Mouse (Mus musculus) limb, embryonic 11.5 days (tissue): ENCODE data around the gene Mei1. TPM values are rescaled to one million over a fixed set of nuclear protein-coding genes. Genes with fewer than 3 reads are reported as not detected.

Experiments used
- ATAC-seq: fragments of 200-750 bp; cut with Nextera tagmentation; 2 replicates; pipeline ENCODE4 v1.8.0; 2017; ENCODE audit warnings: low read depth; ENCODE audit not compliant: insufficient number of reproducible peaks, low FRiP score, low TSS enrichment
- DNase-seq: peaks from one replicate; pipeline ENCODE4 v3.0.0-alpha.2; 2015; ENCODE audit warnings: low spot score
- H3K27ac ChIP-seq: fragments of 300-500 bp; sonication (generic); replicated peaks from 2 replicates; pipeline ENCODE4 v1.5.1; 2014; ENCODE audit warnings: low read depth, mild to moderate bottlenecking, low read length
- H3K27me3 ChIP-seq: fragments of 300-500 bp; sonication (generic); 2 replicates; pipeline ENCODE4 v1.6.1; 2014; ENCODE audit warnings: mild to moderate bottlenecking, low read length, mixed read lengths; ENCODE audit not compliant: control insufficient read depth, insufficient read depth
- H3K36me3 ChIP-seq: fragments of 300-500 bp; sonication (generic); 2 replicates; pipeline ENCODE4 v1.6.1; 2014; ENCODE audit warnings: mild to moderate bottlenecking, low read length, moderate library complexity, mixed read lengths; ENCODE audit not compliant: control insufficient read depth, insufficient read depth
- H3K4me1 ChIP-seq: fragments of 300-500 bp; sonication (generic); 2 replicates; pipeline ENCODE4 v1.6.1; 2014; ENCODE audit warnings: low read length, mixed read lengths; ENCODE audit not compliant: control insufficient read depth, insufficient read depth
- H3K4me2 ChIP-seq: fragments of 300-500 bp; sonication (generic); 2 replicates; pipeline ENCODE4 v1.6.1; 2014; ENCODE audit warnings: low read depth, mild to moderate bottlenecking, moderate library complexity; ENCODE audit not compliant: severe bottlenecking
- H3K4me3 ChIP-seq: fragments of 300-500 bp; sonication (generic); 2 replicates; pipeline ENCODE4 v1.5.1; 2014; ENCODE audit warnings: low read depth, low read length
- H3K9ac ChIP-seq: fragments of 300-500 bp; sonication (generic); 2 replicates; pipeline ENCODE4 v1.6.1; 2014; ENCODE audit warnings: mild to moderate bottlenecking, low read length
- H3K9me3 ChIP-seq: fragments of 300-500 bp; sonication (generic); 2 replicates; pipeline ENCODE4 v1.6.1; 2016; ENCODE audit warnings: low read length; ENCODE audit not compliant: control insufficient read depth
- WGBS: fragments of 180-500 bp; shearing (Covaris S2); extraction: QIAGEN DNeasy Blood & Tissue Kit; methylation state at CpG from one replicate; pipeline ENCODE4 v1.1.7; 2014; 5-methylcytosine and 5-hydroxymethylcytosine counted together
- polyA plus RNA-seq: library from polyadenylated mRNA; unstranded; fragments of >200 nt; fragmentation: Nextera tagmentation; extraction: Ambion mirVana; gene quantifications from 2 replicates; pipeline ENCODE4 v1.2.1, GENCODE M21; 2014

Mei1 gene
- polyA plus RNA-seq, 1 experiment from 2014 or later, result 0.05 TPM

DNA sequence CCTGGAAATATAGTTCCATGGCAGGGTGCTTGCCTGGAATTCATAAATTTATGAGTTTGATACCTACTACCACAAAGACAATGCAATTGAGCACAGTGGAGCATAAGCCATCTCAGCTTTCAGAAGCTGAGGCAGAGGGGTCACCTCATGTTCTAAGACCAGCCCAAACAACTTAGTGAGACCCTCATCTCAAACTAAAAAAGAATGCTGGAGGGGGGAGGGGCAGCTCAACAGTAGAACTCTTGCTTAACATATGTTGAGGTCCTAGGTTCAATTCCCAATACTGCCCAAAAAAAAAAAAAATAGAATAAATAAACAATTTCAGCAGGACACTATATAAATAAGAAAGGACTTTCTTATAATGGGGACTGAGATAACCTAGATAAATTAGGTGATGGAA is 80.2 kb downstream of the Mei1 start:
- H3K9ac ChIP-seq, result no peak overlapping the region
- no peak overlapping the region for H3K4me2 ChIP-seq
- DNase-seq (no peak), ATAC-seq (no peak)
- no peaks in the 10 kb centered on the region for H3K9me3 ChIP-seq
- H3K27me3 ChIP-seq, result no peaks in the 10 kb centered on the region
- peaks cover 18% of the 10 kb centered on the region for H3K4me1 ChIP-seq
- H3K36me3 ChIP-seq, result no peaks in the 10 kb centered on the region
- H3K27ac ChIP-seq, result no peak overlapping the region
- no peak overlapping the region for H3K4me3 ChIP-seq

DNA sequence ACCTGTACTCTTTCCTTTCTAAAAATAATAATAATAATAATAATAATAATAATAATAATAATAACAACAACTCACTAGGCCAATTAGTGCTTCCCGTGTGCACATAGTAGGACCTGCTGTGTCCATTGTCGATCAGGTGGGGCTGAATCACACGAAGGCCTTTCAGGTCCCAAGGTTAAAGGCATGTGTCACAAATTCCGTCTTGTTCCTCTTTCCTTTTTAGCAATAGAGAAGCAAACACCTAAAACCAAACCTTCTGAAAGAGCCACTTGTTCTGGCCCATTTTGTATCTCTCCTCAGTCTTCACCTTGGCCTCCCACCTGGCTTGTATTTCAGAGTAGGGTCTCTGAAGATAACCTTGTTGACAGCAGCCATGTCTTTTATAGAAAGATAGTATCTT is 81.4 kb downstream of the Mei1 start:
- H3K36me3 ChIP-seq, result no peaks in the 10 kb centered on the region
- no peak for ATAC-seq

DNA sequence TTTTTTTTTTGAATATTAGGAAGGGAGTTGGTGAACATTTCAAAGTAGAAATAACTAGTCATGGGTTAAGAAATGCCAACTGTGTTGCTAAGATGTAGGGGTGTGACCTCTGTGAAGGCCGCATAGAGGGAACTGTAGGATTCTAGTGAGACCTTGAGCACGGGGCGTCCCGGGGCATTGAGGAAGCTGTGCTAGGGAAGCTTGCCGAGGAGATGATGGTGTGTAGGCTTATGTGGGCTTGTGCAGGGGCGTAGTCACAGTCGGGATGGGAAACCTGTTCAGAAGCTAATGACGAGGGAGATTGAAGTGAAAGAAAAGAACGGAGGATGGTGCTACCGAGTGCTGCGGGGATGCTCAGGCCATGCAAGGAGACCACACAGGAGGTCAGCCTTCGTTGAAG is 82.2 kb downstream of the Mei1 start:
- Histone ChIP-seq H3K4me2 (no peak overlapping the region), H3K36me3 (no peaks in the 10 kb centered on the region)
- no peak; the same call in 1 of the 2 replicates for ATAC-seq

More for the DNA sequence above, 81.4 kb downstream of the Mei1 start:
- Histone ChIP-seq H3K27me3 (no peaks in the 10 kb centered on the region), H3K4me1 (peaks cover 12% of the 10 kb centered on the region), H3K4me2 (no peak overlapping the region), H3K9me3 (no peaks in the 10 kb centered on the region), H3K4me3 (no peak overlapping the region), H3K9ac (no peak overlapping the region), H3K27ac (no peak overlapping the region)
- DNase-seq, result no peak
- WGBS, result 92% methylated on average over 4 of the region's 4 CpGs

DNA sequence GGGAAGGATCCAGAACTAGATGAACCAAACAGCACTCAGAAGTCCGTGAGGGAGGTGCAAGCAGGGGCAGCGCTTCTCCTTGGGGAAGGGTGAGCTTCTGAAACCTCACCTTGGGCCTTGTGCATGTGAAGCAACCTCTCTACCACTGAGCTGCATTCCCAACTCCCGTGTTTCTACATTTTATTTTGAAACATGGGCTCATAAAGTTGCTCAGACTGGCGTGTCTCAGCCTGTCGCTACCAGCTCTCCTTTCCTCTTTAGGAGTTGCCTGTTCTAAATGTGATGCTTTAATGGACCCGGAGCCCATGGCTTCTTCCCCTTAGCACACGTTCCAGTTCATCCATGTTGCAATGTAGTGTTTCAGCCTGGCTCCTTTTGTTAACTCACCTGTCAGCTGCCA is 82.6 kb downstream of the Mei1 start:
- Histone ChIP-seq H3K36me3 (no peaks in the 10 kb centered on the region), H3K27ac (no peak overlapping the region)

More for the DNA sequence above, 82.2 kb downstream of the Mei1 start:
- no peaks in the 10 kb centered on the region for H3K27me3 ChIP-seq
- no peaks in the 10 kb centered on the region for H3K9me3 ChIP-seq
- 91% methylated on average over 12 of the region's 12 CpGs for WGBS
- H3K27ac ChIP-seq, result no peak overlapping the region
- no peak overlapping the region for H3K4me3 ChIP-seq
- no peak overlapping the region for H3K9ac ChIP-seq
- peaks cover 8% of the 10 kb centered on the region for H3K4me1 ChIP-seq
- DNase-seq, result no peak

DNA sequence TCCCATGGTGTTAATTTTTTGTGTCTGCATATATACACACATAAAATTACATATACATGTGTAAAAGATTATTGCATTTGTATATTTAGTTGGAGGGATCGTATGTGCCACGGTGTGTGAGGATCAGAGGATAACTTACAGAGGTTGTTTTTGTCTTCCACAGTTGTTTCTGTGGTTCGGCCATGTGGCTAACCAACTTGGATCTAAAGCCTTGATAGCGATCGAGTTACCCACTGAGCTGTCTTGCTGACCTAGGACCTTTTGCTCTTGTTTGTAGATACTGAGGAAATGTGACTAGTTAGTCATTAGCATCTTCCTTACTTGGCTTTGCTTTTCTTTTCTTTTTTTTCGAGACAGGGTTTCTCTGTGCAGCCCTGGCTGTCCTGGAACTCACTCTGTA is 86.5 kb downstream of the Mei1 start:
- Histone ChIP-seq H3K36me3 (no peaks in the 10 kb centered on the region), H3K27me3 (no peaks in the 10 kb centered on the region), H3K27ac (no peak overlapping the region), H3K9ac (no peak overlapping the region), H3K4me2 (no peak overlapping the region), H3K4me1 (peaks cover 9% of the 10 kb centered on the region; the same call in 1 of the 2 replicates), H3K9me3 (no peaks in the 10 kb centered on the region), H3K4me3 (no peak overlapping the region)
- 93% methylated on average over 6 of the region's 6 CpGs for WGBS
- ATAC-seq, result no peak
- DNase-seq, result no peak

More for the DNA sequence above, 82.6 kb downstream of the Mei1 start:
- no peaks in the 10 kb centered on the region for H3K9me3 ChIP-seq
- H3K9ac ChIP-seq, result no peak overlapping the region
- ATAC-seq, result no peak
- no peak for DNase-seq
- no peaks in the 10 kb centered on the region for H3K27me3 ChIP-seq
- no peak overlapping the region for H3K4me3 ChIP-seq
- 81% methylated on average over 7 of the region's 7 CpGs for WGBS
- H3K4me2 ChIP-seq, result no peak overlapping the region
- H3K4me1 ChIP-seq, result peaks cover 8% of the 10 kb centered on the region

DNA sequence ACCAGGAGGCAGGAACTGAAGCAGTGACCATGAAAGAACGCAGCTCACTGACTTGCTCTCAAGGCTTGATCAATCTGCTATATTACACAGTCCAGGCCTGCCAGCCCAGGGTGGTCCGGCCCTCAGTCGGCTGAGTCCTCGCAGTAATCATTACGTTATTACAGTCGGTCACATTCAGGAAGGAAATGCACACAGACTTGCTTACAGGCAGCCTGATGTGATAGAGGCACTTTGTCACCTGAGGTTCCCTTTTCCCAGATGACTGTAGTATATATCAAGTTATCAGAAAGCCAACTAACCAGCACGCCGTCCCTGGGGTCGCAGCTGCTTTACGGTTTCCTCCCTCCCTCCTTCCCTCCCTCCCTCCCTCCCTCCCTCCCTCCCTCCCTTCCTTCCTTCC is 87.1 kb downstream of the Mei1 start:
- DNase-seq (no peak), ATAC-seq (no peak)
- Histone ChIP-seq H3K4me3 (no peak overlapping the region), H3K36me3 (no peaks in the 10 kb centered on the region), H3K9ac (no peak overlapping the region), H3K27ac (no peak overlapping the region), H3K4me2 (no peak overlapping the region), H3K27me3 (no peaks in the 10 kb centered on the region), H3K4me1 (peaks cover 13% of the 10 kb centered on the region; the same call in 1 of the 2 replicates), H3K9me3 (no peaks in the 10 kb centered on the region)
- 82% methylated on average over 10 of the region's 10 CpGs for WGBS

DNA sequence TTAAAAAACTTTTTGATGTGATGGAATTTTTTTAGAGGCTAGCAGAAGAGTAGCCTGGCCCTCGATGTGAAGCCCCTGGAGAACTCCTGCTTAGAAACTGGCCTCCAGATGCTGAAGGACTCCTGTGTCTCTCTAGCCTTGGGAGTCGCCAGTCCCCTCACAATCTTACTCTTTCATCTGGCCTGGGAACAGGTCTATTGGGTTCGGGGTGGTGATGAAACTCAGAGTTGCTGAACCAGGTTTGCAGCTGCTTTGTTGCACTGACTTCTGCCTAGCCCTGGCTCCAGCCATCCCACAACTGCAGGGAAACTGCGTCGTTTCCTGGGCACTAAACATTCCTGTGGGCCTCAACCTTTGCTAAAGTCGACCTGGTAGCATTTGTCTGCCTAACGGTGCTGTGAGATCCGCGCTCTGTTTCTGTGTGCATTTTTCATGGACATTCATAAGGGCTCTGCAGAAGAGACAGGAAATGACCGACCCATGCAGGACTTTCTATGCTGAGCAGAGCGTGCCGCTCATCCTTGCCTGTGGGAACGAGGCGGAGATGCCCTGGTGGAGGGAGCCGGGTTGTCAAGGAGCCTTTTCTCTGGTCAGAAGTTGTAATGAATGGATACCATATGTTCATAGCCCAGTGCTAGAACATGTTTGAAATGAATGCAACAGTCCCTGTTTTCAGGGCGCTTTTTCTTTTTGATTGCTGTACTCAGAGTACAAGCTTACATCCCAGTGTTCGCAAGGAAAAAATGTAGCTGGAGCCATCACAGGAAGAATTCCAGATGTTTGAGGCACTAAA is 88.6 kb downstream of the Mei1 start:
- 55% methylated on average over 17 of the region's 17 CpGs for WGBS
- H3K27ac ChIP-seq, result no peak overlapping the region; the same call in 1 of the 2 replicates
- no peaks in the 10 kb centered on the region for H3K9me3 ChIP-seq
- H3K4me3 ChIP-seq, result no peak overlapping the region
- H3K4me1 ChIP-seq, result peaks cover 10% of the 10 kb centered on the region; the same call in 1 of the 2 replicates
- DNase-seq, result no peak
- ATAC-seq, result no peak
- H3K27me3 ChIP-seq, result no peaks in the 10 kb centered on the region
- H3K4me2 ChIP-seq, result no peak overlapping the region
- H3K9ac ChIP-seq, result 0 out of 2 replicates have a peak overlapping the region, but pooled peaks have one; percentile 14
- H3K36me3 ChIP-seq, result no peaks in the 10 kb centered on the region

DNA sequence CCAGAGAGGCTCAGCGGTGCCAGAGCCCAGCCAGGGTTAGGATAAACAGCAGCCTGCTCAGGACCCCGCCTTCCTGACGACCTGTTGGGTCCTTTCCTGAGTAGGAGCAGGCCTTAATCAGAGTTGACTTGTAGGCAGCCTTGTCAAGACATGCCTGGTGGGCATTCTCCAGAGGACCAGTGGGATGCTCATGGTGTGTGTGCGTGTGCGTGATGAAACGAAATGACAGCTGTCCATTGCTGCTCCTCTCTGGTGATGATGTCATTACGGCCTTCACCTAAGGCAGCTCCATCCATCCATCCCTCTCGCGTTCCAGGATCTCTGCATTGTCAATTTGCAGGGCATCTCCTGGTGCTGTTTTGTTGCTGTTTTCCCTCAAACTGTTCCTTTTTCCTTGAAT is 89.7 kb downstream of the Mei1 start:
- Histone ChIP-seq H3K36me3 (no peaks in the 10 kb centered on the region), H3K4me1 (peaks cover 13% of the 10 kb centered on the region; the same call in 1 of the 2 replicates), H3K9ac (no peak overlapping the region), H3K4me3 (no peak overlapping the region), H3K4me2 (no peak overlapping the region), H3K9me3 (no peaks in the 10 kb centered on the region), H3K27me3 (no peaks in the 10 kb centered on the region), H3K27ac (no peak overlapping the region)
- DNase-seq (no peak), ATAC-seq (no peak)
- WGBS, result 85% methylated on average over 9 of the region's 9 CpGs
